Mouse (Mus musculus) small intestine, adult 2 months (tissue): ENCODE data around the gene Tmem260. TPM values are rescaled to one million over a fixed set of nuclear protein-coding genes. Genes with fewer than 3 reads are reported as not detected.

Source experiments
- H3K27ac ChIP-seq: fragments of 200-500 bp; 2 replicates; pipeline ENCODE4 v1.5.1; 2012; ENCODE audit warnings: low read depth, low read length, control low read depth, inconsistent platforms; ENCODE audit not compliant: insufficient read depth
- H3K27me3 ChIP-seq: fragments of 200-500 bp; 2 replicates; pipeline ENCODE4 v1.6.1; 2012; ENCODE audit warnings: mild to moderate bottlenecking, moderate library complexity, low read length, inconsistent platforms; ENCODE audit not compliant: control insufficient read depth, insufficient read depth
- H3K36me3 ChIP-seq: fragments of 200-500 bp; 2 replicates; pipeline ENCODE4 v1.6.1; 2012; ENCODE audit warnings: mild to moderate bottlenecking, low read length, control low read depth, inconsistent platforms; ENCODE audit not compliant: control insufficient read depth, insufficient read depth
- H3K4me1 ChIP-seq: fragments of 200-500 bp; 2 replicates; pipeline ENCODE4 v1.6.1; 2012; ENCODE audit warnings: low read length, inconsistent platforms, mixed read lengths; ENCODE audit not compliant: control insufficient read depth, insufficient read depth, insufficient read length
- H3K4me3 ChIP-seq: fragments of 200-500 bp; 2 replicates; pipeline ENCODE4 v1.5.1; 2012; ENCODE audit warnings: low read depth, mild to moderate bottlenecking, control low read depth, inconsistent platforms, low read length, moderate library complexity
- CTCF ChIP-seq: fragments of 200-500 bp; IDR thresholded peaks from 2 replicates; pipeline ENCODE4 v1.5.1; 2012; ENCODE audit warnings: low read depth, mild to moderate bottlenecking, control low read depth, inconsistent platforms, low read length, moderate library complexity, mixed read lengths; ENCODE audit not compliant: insufficient replicate concordance, insufficient read length; ENCODE audit errors: extremely low read depth
- POLR2A ChIP-seq: fragments of 200-500 bp; IDR thresholded peaks from 2 replicates; pipeline ENCODE4 v1.6.1; 2012; ENCODE audit warnings: low read depth, mild to moderate bottlenecking, control low read depth, inconsistent platforms, low read length, moderate library complexity
- WGBS: fragments of 180-500 bp; shearing (Covaris S2); methylation state at CpG from one replicate; pipeline ENCODE4 v1.1.7; 2018; 5-methylcytosine and 5-hydroxymethylcytosine counted together
- polyA plus RNA-seq: library from polyadenylated mRNA; depleted of rRNA; stranded (reverse); fragments of >200 nt; gene quantifications from 2 replicates; pipeline ENCODE4 v1.2.3, GENCODE M21; 2012

The Tmem260 gene
- polyA plus RNA-seq, 1 experiment, result 11.3 TPM

GRCm38 (mm10) chr14:48422436-48422835 lies 23.5 kb upstream of the Tmem260 start:
- WGBS, result 33% methylated on average over 4 of the region's 4 CpGs
- no peak overlapping the region for H3K4me3 ChIP-seq
- H3K36me3 ChIP-seq, result no peaks in the 10 kb centered on the region
- no peak overlapping the region for H3K27ac ChIP-seq
- TF ChIP-seq POLR2A (no peak), CTCF (no peak)
- H3K27me3 ChIP-seq, result no peaks in the 10 kb centered on the region
- H3K4me1 ChIP-seq, result no peaks in the 10 kb centered on the region

- 52% methylated on average over 7 of the region's 7 CpGs for WGBS
These were observed 23.0 kb upstream of the Tmem260 start for GRCm38 (mm10) chr14:48422901-48423300.

GRCm38 (mm10) chr14:48431978-48432377 lies 13.9 kb upstream of the Tmem260 start:
- Histone ChIP-seq H3K27me3 (no peaks in the 10 kb centered on the region), H3K36me3 (no peaks in the 10 kb centered on the region), H3K4me1 (no peaks in the 10 kb centered on the region), H3K27ac (no peak overlapping the region), H3K4me3 (no peak overlapping the region)
- WGBS, result 71% methylated on average over 2 of the region's 2 CpGs
- no peak for TF ChIP-seq CTCF
- TF ChIP-seq POLR2A, result no peak

More at GRCm38 (mm10) chr14:48422901-48423300, 23.0 kb upstream of the Tmem260 start:
- H3K4me3 ChIP-seq, result no peak overlapping the region
- H3K4me1 ChIP-seq, result no peaks in the 10 kb centered on the region
- H3K36me3 ChIP-seq, result no peaks in the 10 kb centered on the region
- H3K27me3 ChIP-seq, result no peaks in the 10 kb centered on the region
- H3K27ac ChIP-seq, result no peak overlapping the region
- TF ChIP-seq POLR2A (no peak), CTCF (no peak)

DNA sequence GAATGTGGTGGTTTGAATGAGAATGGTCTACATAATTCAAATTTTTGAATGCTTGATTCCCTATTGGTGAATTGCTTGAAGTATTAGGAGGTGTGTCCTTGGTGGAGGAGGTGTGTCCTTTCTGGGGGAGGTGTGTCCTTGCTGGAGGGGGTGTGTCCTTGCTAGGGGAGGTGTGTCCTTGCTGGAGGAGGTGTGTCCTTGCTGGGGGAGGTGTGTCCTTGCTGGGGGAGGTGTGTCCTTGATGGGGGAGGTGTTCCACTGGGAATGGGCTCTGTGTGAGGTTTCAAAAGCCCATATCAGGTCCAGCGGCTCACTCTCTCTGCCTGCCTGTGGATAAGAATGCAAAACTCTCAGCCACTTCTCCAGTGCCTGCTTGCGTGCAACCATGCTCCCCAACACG lies 2.1 kb upstream of the Tmem260 start:
- Histone ChIP-seq H3K36me3 (no peaks in the 10 kb centered on the region), H3K4me3 (no peak overlapping the region), H3K27ac (no peak overlapping the region), H3K27me3 (no peaks in the 10 kb centered on the region), H3K4me1 (peaks cover 2% of the 10 kb centered on the region)
- no peak for TF ChIP-seq POLR2A
- 51% methylated on average over 3 of the region's 3 CpGs for WGBS

DNA sequence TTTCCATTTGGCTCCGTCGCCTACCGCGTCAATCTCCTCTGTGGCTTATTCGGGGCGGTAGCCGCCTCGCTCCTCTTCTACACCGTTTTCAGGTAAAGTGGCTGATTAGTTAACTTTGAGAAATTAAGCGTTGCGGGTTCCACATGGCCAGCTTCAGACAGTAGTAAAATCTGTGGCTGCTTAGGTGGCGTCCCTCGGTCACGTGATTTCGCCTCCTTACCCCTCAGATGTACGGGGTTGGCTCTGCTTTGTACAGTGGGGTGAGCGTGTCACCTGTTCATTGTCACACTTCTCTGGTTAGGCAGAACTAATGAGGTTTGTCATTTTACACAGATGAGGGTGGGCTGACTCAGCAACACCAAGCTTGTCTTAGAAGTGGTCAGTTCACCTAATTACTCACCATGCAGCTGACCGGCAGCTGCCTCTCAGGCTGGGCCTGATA lies 6.1 kb downstream of the Tmem260 start:
- 91% methylated on average over 18 of the region's 18 CpGs for WGBS

DNA sequence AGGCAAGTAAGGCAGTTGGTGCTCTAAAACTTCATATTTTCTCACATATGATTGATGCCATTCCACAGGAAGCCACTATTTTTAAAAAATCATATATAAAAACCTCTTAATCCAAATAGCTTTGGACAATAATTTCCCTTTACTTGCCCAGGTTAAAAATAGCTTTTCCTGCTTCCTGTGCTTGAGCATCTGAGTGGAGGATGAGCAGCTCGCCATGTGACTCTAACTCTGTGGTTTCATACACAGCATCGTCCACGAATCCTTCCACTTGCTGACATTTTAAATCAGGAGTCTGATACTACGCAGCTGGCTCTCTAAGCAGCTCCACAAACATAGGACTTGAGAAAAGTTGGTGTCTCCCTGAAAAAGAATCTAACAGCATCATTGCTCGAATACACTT lies 7.5 kb downstream of the Tmem260 start:
- H3K4me1 ChIP-seq, result no peaks in the 10 kb centered on the region
- H3K27ac ChIP-seq, result no peak overlapping the region
- TF ChIP-seq CTCF, result no peak
- WGBS, result 80% methylated on average over 5 of the region's 5 CpGs
- H3K27me3 ChIP-seq, result no peaks in the 10 kb centered on the region
- no peak overlapping the region for H3K4me3 ChIP-seq
- peaks cover 28% of the 10 kb centered on the region for H3K36me3 ChIP-seq

More for the DNA sequence above, 6.1 kb downstream of the Tmem260 start:
- H3K4me3 ChIP-seq, result no peak overlapping the region
- no peak overlapping the region for H3K27ac ChIP-seq
- no peaks in the 10 kb centered on the region for H3K27me3 ChIP-seq
- peaks cover 24% of the 10 kb centered on the region for H3K36me3 ChIP-seq
- H3K4me1 ChIP-seq, result peaks cover 2% of the 10 kb centered on the region
- TF ChIP-seq POLR2A (no peak), CTCF (no peak)

DNA sequence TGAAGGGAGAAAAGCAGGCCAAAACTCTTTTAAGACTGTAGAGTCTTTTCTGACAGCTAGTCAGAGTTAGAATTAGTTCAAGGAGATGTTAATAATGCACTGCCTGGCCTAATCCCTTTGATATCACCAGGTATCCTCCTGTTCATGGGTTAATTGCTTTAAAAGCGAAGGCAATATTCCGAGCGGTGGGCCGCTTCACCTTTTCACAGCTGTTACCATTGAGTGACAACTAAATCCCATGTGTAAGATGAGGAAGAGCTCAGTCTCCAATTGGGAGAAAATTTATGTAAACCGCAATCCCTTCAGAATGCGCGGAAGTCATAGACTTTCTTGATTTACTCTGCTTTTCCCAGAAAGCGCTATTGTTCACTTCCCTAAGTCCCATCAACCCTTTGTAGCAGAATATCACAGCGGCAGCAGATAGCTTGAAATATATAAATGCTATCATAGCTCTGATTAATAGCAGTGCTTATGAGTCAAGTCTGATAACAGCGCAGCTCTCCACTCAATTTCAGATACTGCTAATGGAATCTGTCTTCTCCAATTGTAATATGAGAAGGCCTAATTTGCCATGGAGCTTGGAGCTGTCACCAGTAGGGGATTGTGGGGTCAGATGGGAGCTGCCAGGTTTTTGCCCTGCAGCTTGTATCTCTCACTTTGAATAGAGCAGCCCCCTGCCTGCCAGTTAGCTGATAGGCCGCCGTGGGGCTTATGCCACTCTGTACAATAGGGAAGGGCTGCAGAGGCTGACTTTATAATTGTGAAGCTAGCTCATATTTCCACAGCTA lies 10.6 kb downstream of the Tmem260 start:
- Histone ChIP-seq H3K4me3 (no peak overlapping the region), H3K27me3 (no peaks in the 10 kb centered on the region), H3K36me3 (peaks cover 28% of the 10 kb centered on the region), H3K4me1 (no peaks in the 10 kb centered on the region), H3K27ac (no peak overlapping the region)
- TF ChIP-seq POLR2A, result no peak
- TF ChIP-seq CTCF, result no peak
- WGBS, result 91% methylated on average over 12 of the region's 12 CpGs
